Mouse (Mus musculus) lung, postnatal 0 days (tissue): ENCODE measurements around the gene C1ql3. TPM values are rescaled to one million over a fixed set of nuclear protein-coding genes. Genes with fewer than 3 reads are reported as not detected.

Source experiments
- ATAC-seq: fragments of 200-750 bp; cut with Nextera tagmentation; 2 replicates; pipeline ENCODE4 v1.8.0; 2017; ENCODE audit warnings: moderate library complexity
- DNase-seq: peaks from one replicate; pipeline ENCODE4 v3.0.0-alpha.2; 2016; ENCODE audit warnings: low spot score
- H3K27ac ChIP-seq: fragments of 300-500 bp; sonication (generic); 2 replicates; pipeline ENCODE4 v1.5.1; 2014; ENCODE audit warnings: antibody characterized with exemption, mild to moderate bottlenecking, low read length, mixed read lengths
- H3K27me3 ChIP-seq: fragments of 300-500 bp; sonication (generic); replicated peaks from 2 replicates; pipeline ENCODE4 v1.6.1; 2014; ENCODE audit warnings: low read length, mixed read lengths; ENCODE audit not compliant: insufficient read depth
- H3K36me3 ChIP-seq: fragments of 300-500 bp; sonication (generic); 2 replicates; pipeline ENCODE4 v1.6.1; 2014; ENCODE audit warnings: low read length, mixed read lengths; ENCODE audit not compliant: insufficient read depth
- H3K4me1 ChIP-seq: fragments of 300-500 bp; sonication (generic); 2 replicates; pipeline ENCODE4 v1.6.1; 2014; ENCODE audit warnings: antibody characterized with exemption, low read depth, low read length, mixed read lengths; ENCODE audit not compliant: insufficient read depth
- H3K4me2 ChIP-seq: fragments of 300-500 bp; sonication (generic); replicated peaks from 2 replicates; pipeline ENCODE4 v1.6.1; 2014; ENCODE audit warnings: low read depth, mild to moderate bottlenecking, low read length, moderate library complexity, mixed read lengths
- H3K4me3 ChIP-seq: fragments of 300-500 bp; sonication (generic); 2 replicates; pipeline ENCODE4 v1.5.1; 2014; ENCODE audit warnings: low read depth, low read length
- H3K9ac ChIP-seq: fragments of 300-500 bp; sonication (generic); replicated peaks from 2 replicates; pipeline ENCODE4 v1.6.1; 2014; ENCODE audit warnings: low read depth, mild to moderate bottlenecking
- H3K9me3 ChIP-seq: fragments of 300-500 bp; sonication (generic); 2 replicates; pipeline ENCODE4 v1.6.1; 2016; ENCODE audit warnings: low read length, mixed read lengths
- CTCF ChIP-seq: IDR thresholded peaks from 2 replicates; pipeline ENCODE4 v1.5.1; 2016; ENCODE audit warnings: antibody characterized with exemption, mild to moderate bottlenecking
- EP300 ChIP-seq: IDR thresholded peaks from 2 replicates; pipeline ENCODE4 v1.6.1; 2016; ENCODE audit warnings: antibody characterized with exemption, mild to moderate bottlenecking, control low read depth
- whole genome bisulfite sequencing: fragments of 180-500 bp; shearing (Covaris S2); extraction: QIAGEN DNeasy Blood & Tissue Kit; methylation state at CpG from one replicate; pipeline ENCODE4 v1.1.7; 2014; 5-methylcytosine and 5-hydroxymethylcytosine counted together
- polyA plus RNA-seq: library from polyadenylated mRNA; unstranded; fragments of >200 nt; fragmentation: Nextera tagmentation; extraction: Ambion mirVana; gene quantifications from 2 replicates; pipeline ENCODE4 v1.2.1, GENCODE M21; 2015

Gene C1ql3
- polyA plus RNA-seq, 1 experiment from 2014 or later, result 0.12 TPM

DNA sequence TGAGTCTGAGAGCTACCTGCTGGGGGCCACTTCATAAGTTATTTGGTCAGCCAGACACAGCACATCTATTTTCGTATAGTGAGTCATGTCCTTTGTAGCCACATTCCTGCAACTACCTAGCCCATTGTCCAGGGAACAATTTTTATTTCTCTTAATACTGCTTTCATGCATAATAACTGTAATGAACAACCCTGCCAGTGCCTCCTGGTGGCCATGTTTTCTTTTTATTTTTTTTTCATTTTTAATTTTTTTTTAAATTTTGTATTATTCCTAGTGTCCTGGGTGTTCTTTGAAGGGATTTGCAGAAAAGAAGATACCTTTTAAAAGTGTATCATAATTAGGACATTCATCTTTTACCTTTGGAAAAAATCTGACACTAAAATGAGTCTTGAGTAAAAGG, 3.2 kb downstream of the C1ql3 start:
- Histone ChIP-seq H3K4me3 (no peak overlapping the region), H3K36me3 (no peaks in the 10 kb centered on the region), H3K4me2 (no peak overlapping the region), H3K9me3 (no peaks in the 10 kb centered on the region), H3K4me1 (peaks cover 12% of the 10 kb centered on the region; the same call in 1 of the 2 replicates), H3K27ac (no peak overlapping the region), H3K9ac (no peak overlapping the region), H3K27me3 (peaks cover 27% of the 10 kb centered on the region)
- TF ChIP-seq CTCF, result peak; percentile 4; the same call in 1 of the 2 replicates
- no peak for TF ChIP-seq EP300
- ATAC-seq (no peak), DNase-seq (no peak)
- WGBS, result 73% methylated on average over 1 of the region's 1 CpGs

DNA sequence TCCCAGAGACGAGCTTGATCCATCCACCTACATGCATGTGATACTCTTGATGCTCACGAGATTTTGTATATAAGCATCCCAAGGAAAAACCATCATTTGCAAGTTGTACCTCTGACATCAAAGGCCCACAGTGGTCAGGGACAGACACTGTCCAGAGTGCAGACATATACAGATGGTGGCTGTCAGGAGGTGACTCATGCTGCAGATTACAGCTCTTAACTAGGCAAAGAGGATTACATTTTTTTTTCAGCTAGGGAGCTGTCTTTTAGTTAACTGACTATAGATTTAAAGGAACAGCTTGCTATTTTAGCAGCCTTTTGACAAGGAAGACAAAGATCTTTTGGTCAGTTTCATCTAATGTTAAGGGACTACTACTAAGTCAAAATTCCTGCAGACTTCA, 11.6 kb downstream of the C1ql3 start:
- H3K9ac ChIP-seq, result no peak overlapping the region
- ATAC-seq (no peak), DNase-seq (no peak)
- 76% methylated on average over 2 of the region's 2 CpGs for WGBS
- H3K4me2 ChIP-seq, result no peak overlapping the region
- no peaks in the 10 kb centered on the region for H3K9me3 ChIP-seq
- no peaks in the 10 kb centered on the region for H3K27me3 ChIP-seq
- no peak overlapping the region for H3K4me3 ChIP-seq
- H3K36me3 ChIP-seq, result no peaks in the 10 kb centered on the region
- no peaks in the 10 kb centered on the region for H3K4me1 ChIP-seq
- H3K27ac ChIP-seq, result no peak overlapping the region
- no peak for TF ChIP-seq CTCF
- TF ChIP-seq EP300, result no peak

DNA sequence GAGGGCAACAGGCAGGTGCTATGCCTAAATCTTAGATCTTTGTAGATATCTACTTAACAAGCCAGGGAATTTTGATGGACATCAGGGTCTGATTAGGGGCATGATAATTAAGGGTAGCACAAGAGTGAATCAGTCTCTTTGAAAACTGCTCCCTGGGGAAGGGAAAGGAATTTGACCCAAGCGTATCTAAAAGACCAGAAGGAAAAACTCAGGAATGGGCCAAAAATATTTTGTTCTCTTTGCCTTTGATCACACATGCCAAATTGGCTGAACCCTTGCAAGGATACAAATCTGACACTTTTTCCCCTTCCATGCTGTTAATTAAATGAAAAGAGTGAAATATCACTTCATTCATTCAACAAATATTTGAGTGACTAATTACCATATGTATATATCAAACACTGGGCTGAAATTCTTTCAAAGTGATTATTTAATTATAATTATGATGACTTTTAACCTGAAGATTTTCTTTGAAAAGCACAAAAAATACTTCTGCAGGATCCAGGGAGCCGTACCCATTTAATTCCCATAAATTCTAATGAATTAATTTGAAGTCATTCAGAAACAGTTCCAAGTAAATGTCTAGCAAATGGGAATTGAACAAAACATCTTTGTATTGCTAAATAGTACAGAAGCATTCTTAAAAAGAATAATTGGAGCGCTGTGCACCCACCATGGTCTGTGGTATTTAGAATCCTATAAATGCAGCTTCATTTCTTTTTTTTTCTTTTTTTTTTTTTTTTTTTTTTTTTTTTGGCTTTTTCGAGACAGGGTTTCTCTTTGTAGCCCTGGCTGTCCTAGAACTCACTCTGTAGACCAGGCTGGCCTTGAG, 26.5 kb downstream of the C1ql3 start:
- H3K27ac ChIP-seq, result no peak overlapping the region
- no peaks in the 10 kb centered on the region for H3K9me3 ChIP-seq
- no peaks in the 10 kb centered on the region for H3K4me1 ChIP-seq
- H3K27me3 ChIP-seq, result no peaks in the 10 kb centered on the region
- 87% methylated on average over 4 of the region's 4 CpGs for WGBS
- TF ChIP-seq EP300 (no peak), CTCF (no peak)
- no peak overlapping the region for H3K4me3 ChIP-seq
- H3K4me2 ChIP-seq, result no peak overlapping the region
- no peak for DNase-seq
- no peaks in the 10 kb centered on the region for H3K36me3 ChIP-seq
- no peak for ATAC-seq
- H3K9ac ChIP-seq, result no peak overlapping the region

DNA sequence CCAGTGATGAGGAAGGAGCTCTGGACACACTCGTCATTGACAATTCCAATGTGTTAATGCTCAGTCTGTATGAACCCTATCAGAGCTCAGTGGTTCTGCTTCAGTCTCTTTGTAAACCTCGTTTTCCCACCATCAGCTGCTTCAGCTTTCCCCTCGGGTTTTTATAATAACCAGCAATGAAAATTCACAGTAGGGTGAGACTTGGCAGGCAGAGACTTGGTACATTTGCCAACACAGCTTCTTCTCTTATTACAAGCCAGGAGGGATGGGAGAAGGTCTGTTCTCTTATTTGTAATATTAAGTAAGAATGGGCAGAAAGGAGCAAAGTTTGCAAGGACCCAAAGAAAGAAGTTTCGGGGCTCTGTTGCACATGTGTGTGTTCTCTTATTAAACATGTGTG, 32.8 kb downstream of the C1ql3 start:
- Histone ChIP-seq H3K4me2 (no peak overlapping the region), H3K27me3 (no peaks in the 10 kb centered on the region), H3K36me3 (no peaks in the 10 kb centered on the region), H3K4me1 (no peaks in the 10 kb centered on the region), H3K4me3 (no peak overlapping the region), H3K9ac (no peak overlapping the region), H3K9me3 (no peaks in the 10 kb centered on the region), H3K27ac (no peak overlapping the region)
- DNase-seq (no peak), ATAC-seq (no peak)
- TF ChIP-seq EP300 (no peak), CTCF (no peak)
- WGBS, result 75% methylated on average over 4 of the region's 4 CpGs

DNA sequence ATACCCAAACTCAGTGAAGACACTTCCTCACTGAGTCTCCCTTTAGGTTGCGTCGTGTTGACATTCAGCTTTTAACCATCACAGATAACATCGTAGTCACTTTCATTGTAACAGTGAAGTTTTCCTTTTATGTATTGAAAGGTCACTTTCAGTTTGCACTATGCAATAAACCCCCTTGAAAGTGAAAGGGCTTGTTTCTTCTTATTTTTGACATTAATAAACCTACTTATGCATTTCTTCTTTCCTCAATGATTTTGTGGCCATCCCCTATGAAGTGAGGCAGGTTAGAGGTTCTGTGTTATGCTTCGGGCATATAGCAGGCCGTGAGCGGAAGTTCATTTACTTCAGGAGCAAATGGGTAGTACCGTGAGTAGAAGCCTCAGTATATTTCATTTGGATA, 34.2 kb downstream of the C1ql3 start:
- Histone ChIP-seq H3K4me1 (no peaks in the 10 kb centered on the region), H3K4me3 (no peak overlapping the region), H3K27me3 (no peaks in the 10 kb centered on the region), H3K9me3 (no peaks in the 10 kb centered on the region), H3K9ac (no peak overlapping the region), H3K36me3 (no peaks in the 10 kb centered on the region), H3K4me2 (no peak overlapping the region), H3K27ac (no peak overlapping the region)
- no peak for DNase-seq
- 90% methylated on average over 7 of the region's 7 CpGs for WGBS
- no peak for ATAC-seq
- TF ChIP-seq EP300 (no peak), CTCF (no peak)

DNA sequence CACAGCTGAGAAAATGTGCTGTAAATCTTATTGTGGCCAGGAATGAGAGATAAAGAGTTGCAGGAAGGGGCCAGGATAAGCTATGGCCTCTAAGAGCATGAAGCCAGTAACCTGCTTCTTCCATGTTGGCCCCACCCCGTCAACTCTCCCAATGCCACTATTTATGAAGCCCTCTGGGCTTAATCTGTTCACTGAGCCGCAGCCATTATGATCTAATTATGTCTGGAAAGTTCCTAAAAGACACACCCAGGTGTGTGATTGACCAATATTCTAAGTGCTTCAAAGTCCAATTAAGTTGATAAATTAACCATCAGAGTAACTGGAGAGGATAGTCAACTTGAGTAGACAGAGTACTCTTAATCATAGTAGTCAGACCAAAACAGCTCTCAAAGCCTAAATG, 37.9 kb downstream of the C1ql3 start:
- H3K27me3 ChIP-seq, result no peaks in the 10 kb centered on the region
- WGBS, result 94% methylated on average over 2 of the region's 2 CpGs
- ATAC-seq (no peak), DNase-seq (no peak)
- no peaks in the 10 kb centered on the region for H3K9me3 ChIP-seq
- no peak overlapping the region for H3K4me3 ChIP-seq
- no peaks in the 10 kb centered on the region for H3K36me3 ChIP-seq
- no peaks in the 10 kb centered on the region for H3K4me1 ChIP-seq
- no peak overlapping the region for H3K27ac ChIP-seq
- no peak overlapping the region for H3K4me2 ChIP-seq
- no peak for TF ChIP-seq EP300
- no peak for TF ChIP-seq CTCF
- no peak overlapping the region for H3K9ac ChIP-seq
